Mouse (Mus musculus) hindlimb bud, embryonic 11.5 days (tissue): ENCODE measurements around the gene Tti1.

Experiments used
- DNase-seq: peaks from one replicate; pipeline ENCODE4 v3.0.0-alpha.2; 2012; ENCODE audit warnings: low read depth, low spot score; ENCODE audit errors: extremely low spot score

The Tti1 gene

DNA sequence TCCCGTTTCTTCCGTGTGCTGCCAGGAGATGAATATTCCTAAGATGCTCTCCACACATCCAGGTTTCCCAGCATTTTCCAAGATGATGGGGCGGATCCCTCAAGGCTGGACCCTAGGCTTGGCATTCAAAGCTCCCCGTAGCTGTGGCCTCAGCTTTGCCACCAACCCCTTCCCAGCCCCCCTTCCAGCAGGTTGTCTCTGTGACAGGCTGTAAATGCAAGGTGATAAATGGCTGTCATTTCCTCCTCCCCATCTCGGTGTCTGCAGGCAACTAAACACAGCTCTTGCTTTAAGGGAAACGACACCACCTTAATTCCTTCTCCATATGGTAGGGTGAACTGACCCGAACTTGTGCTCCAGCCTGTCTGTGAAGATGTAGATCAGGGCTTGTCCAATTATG lies 52.6 kb downstream of the Tti1 start:
- DNase-seq = no peak

DNA sequence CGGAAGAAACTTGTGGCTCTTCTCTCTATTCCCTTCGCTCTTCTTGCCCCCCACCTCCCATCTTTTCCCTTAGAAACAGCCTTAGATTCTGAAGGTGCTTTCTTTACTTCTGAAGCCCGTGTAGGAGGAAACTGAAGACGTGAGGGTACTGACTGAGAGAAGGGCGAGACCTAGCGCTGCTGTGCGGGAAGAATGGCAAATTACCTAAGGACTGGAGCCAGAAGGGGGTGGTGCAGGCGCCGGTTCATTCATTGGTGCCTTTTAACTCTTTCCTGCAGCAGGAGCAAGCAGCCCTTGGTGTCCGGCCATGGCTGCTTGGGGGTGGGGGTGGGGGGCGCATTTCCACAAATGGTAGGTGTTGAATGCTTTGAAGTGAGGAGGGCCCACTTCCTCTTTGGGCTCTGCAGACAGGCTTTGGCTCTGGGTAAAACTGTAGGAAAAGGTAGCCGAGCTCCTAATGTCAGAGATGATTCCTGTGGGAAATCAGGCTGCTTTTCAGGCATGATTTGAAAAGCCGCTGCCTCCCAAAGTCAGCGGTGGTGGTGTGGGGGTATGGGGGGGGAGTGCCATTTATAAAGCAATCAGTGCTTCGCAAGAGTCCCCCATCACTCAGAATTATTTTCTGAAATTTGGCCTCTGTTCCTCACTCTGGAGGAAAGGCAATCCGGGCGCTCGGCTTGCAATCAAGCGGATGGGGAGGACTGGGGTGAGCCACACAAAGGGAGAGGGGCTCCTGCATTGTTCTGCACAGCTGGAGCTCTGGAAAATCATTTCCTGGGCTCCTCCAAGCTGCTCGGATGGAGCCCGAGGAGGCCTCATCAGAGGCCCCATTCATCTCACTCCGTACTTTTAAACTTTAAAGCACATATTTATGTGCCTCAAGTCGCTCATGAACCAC lies 53.4 kb downstream of the Tti1 start:
- no peak for DNase-seq

DNA sequence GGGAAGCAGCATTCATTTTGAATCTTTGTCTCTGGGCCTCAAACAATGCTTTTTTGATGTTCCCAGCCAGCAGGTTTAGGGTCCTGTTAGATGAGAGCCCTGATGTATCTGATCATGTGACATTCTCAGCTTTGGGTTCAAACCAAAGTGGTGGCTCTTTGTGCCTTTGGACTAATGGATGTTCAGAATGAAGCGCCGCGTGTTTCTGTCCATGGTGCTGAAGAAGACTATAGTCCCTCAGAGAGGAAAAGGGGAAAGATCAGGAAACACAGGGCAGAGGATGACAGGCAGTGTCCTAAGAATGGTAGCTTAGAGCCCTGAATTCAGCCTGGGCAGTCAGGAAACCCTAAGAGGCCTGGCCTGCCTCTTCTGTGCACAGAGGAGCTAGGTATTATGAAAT lies 57.6 kb downstream of the Tti1 start:
- DNase-seq = peak; percentile 77

DNA sequence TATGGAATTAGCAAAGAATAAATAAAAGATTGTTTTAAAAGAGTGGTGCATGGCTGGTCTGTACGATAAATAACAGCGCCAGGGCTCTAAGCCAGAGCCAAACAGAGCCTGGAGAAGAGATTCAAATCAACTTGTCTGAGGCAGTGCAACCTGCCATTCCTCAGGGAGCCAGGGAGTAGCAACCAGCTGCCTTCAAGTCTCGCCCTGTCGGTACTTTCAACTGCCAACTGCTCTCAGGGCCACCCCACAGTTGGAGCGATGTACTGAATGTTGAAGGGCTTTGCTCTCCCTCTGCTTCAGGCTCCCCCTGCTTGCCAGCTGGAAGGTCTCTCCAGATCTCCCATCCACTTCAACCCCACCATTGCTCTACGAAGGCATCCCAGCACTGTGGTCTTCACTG lies 58.1 kb downstream of the Tti1 start:
- no peak for DNase-seq

DNA sequence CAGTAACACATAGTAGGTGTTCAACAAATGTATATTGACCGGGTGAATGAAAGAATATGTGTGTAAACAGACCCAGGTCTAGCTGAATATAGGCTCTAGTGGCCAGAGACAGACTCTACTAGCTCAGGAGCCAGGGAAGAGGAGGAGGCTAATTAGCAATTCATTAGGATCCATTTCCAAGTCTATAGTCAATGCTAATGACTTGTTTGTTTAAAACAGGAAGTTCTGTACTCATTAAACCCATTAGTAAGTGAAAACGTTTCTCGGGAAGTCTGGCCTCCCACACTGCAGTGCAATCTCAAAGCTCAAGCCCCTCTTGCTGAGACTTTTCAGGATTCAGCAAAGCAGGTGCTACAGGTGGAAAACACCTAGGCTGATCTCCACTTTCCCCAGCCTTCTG lies 60.4 kb downstream of the Tti1 start:
- DNase-seq = no peak

DNA sequence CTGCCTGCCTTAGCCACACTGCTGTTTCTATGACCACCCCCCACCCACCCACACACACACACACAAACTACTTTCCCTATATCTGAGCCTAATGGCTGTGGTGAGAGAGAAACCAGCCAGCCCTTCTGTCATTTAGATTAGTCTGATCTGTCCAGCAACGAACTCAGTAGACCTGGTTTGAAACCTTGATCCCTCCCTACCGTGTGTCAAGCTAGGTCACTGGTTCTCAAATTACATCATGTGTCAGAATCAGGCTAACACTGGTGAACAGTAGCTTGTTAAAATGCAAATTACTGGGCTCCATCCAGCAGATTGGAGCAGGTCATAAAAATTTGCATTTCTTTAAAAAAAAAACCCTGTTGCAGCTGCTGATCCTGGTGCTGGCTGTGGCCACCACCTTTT lies 70.5 kb downstream of the Tti1 start:
- DNase-seq = peak; percentile 22

DNA sequence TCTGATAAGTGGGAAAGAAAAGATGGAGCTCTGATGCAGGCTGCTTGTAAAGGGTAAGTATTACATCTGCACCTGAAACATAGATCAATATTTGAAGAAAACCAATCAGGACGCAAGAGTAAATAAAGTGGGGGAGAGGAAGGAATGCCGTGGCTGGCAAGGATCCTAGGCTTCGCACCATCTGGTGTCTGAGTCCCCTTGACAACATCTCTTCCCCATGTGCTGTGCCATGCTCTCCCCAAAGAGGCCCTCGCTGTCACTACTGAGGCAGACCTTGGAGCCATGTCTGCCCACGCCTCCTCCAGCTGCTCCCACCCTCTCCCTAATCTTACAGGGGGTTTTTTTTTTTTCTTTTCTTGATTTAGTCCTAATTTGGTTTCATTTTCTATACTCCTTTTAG lies 74.3 kb downstream of the Tti1 start:
- DNase-seq = no peak

DNA sequence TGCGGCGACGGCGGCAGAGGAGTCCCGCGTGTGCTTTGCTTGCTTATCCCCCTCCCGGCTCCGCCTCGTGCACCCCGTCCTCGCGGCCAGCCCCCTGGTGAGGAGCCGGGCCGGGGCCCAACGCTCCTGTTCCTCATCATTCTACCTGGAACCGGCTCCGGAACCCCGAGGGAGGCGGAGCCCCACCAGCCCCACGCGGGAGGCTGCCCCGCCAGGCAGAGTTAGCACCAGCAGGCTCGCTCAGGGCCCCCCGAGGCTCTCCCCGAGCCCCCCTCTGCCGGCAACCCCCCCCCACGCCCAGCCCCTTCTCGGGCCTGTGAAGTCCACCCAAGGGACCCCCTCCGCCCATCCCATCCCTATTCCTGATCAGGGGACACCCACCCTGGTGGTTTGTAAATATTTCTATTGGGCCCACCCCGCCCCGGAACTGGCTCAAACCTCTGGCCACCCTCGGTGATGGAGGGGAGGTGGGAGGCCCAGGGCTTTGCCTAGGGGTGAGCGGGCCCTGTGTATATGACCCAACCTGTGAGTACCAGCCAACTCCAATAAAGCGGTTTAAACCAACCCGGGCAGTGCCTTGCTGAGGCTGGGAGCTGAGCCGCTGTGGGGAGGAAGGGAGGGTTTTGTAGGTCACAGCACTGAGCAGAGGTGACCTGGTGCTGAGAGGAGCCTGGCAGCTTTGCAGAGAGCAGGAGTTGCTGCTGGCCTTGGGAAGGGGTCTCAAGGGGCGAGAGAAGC lies 83.9 kb downstream of the Tti1 start:
- DNase-seq = no peak

DNA sequence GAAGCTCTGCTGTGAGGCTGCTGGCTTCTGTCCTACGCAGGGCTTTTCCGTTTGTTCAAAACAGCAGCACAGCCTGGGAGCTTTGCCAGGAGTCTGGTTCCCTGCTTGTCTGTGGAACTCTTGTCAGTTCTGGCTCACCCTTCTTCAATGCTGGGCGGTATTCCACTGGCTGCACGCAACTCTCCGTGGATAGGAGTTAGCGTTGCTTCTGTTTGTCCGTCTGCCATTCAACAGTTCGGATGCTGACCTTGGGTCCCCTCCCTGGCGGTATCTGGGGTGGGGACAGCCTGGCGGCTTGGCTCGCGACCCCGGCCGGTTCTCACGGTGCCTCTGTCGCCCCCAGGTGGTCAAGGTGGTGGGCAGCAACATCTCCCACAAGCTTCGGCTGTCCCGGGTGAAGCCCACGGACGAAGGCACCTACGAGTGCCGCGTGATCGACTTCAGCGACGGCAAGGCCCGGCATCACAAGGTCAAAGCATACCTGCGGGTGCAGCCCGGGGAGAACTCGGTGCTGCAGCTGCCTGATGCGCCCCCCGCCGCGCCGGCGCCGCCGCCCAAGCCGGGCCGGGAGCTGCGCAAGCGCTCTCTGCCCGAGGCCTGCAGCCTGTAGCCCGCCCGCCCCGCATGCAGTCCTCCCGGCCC lies 84.6 kb downstream of the Tti1 start:
- DNase-seq = peak; percentile 24

DNA sequence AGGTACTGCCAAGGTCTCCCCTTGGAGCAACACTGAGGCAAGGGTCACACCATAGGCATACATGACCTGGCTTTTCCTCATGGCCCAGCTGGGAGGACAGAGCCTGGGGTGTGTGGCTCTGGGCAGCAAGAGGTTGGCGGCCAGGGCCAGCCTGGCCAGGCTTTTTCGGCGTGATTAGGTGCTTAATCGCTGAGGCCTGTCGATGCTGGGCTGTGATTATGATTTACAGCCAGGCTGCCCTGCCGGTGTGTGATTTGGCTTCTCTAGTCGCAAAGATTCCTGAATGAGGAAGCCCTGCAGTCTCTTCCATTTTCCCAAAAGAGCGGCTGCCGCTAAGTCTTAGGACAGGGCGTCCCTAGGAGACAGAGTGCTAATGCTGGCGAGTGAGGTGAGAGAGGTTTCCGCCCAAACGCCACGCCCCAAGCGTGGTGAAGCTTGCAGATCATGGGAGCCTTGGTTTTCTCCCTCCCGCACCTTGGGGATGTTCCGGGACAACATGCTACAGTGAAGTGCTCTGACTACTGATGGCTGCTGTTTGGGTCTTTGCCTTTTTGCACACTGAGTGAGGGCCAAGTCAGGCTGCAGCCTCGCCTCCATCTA lies 87.5 kb downstream of the Tti1 start:
- DNase-seq = no peak

DNA sequence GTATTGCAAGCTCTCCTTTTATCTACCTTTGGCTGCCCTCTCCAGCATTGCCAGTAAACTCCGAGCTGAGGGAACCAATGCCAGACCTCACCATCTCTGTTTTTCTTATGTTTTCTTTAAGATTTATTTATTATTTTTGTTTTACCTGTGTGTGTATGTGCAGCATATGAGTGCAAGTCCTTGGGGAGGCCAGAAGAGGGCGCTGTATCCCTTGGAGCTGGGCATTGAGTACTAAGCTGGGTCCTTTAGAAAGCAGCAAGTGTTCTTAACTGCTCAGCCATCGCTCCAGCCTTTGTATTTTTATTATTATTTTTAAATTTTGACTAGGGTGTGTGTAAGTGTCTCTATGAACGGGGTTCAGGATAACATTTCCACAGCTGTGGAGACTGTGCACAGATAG lies 91.6 kb downstream of the Tti1 start:
- DNase-seq = no peak

DNA sequence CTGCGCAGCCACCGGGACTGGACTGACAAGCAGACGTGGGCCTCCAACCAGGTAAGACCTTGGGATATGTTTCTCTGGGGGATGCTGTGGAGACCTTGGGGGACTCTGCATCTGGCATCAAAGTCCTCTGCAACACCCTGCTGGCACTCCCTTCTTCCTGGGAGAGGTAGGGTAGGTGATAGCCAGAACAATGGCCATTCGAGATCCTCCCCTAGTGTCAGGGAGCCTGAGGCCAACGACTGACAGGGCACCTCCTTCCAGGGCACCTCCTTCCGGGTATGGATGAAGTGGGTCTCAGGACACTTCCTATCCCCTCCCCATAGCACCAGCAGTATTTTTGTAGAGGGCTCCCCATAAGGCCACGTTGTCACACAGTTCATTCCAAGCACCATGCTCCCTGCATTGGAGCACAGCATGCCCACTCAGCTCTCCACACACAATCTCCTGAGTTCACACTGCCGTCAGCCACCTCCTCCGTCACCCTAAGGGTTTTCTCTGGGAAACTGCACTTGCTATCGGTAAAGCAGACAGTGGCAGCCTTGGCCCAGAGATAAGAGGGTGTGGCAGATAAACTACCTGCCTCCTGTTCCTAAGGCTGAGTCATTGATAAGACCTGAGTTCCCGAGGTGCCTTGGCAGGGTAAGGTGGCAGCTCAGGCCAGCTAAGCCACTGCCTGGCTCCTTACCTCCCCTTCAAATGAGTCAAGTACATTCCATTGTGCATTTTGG lies 92.6 kb downstream of the Tti1 start:
- no peak for DNase-seq

DNA sequence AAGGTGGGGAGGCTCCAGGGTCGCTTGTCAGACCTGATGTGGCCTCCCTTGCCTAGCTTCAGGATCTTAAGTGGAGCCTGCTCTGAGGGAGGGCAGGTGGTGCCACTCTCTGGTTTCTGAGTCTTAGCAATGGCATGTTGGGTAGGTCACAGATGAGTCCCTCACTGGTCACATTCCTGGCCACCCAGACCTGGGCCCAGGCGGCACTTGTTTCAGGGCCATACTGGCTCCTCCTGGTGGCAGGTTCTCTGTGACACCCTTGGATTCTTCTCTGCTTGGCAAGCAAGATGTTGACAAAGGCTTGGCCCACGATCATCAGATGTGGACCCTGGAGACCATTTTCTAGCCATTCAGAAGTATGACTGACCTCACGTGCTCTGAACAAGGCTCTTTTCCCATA lies 95.6 kb downstream of the Tti1 start:
- DNase-seq = no peak
